Mouse (Mus musculus): Measurements from ENCODE around the gene Palmd. TPM values are rescaled to one million over a fixed set of nuclear protein-coding genes. Genes with fewer than 3 reads are reported as not detected.

Palmd gene
- polyA plus RNA-seq, 1 experiment, result 0.11 TPM

DNA sequence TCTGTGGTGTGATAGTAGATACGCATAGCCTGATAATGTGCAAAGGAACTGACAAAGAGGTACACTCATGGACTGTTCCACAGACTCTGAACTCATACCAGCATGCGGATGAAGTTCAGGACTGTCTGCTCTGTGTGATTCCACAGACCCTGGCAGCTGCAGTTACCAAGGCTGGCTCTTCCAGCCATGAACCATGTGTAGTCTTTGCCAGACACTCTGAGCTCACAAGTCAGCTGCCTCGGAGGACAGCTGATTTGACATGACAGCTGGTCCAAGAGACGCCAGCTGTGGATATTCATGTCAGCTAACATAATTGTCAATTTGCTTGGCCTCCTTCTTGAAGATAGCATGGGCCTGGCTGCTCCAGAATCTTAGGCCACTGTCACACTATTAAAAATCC is 39.8 kb downstream of the Palmd start:
- TF ChIP-seq CTCF (IDR thresholded peaks at IDR 0.05; ENCODE audit: extremely low read depth, insufficient read length, insufficient replicate concordance, low read depth, low read length) (no peak), POLR2A (IDR thresholded peaks at IDR 0.05; ENCODE audit: low read depth, low read length) (no peak)
- Histone ChIP-seq H3K4me3 (ENCODE audit: low read depth, low read length) (no peak overlapping the region), H3K27me3 (ENCODE audit: control insufficient read depth, insufficient read depth, low read length) (no peaks in the 10 kb centered on the region), H3K27ac (ENCODE audit: insufficient read depth, low read depth, low read length) (no peak overlapping the region), H3K4me1 (ENCODE audit: control insufficient read depth, insufficient read depth, insufficient read length, low read length) (no peaks in the 10 kb centered on the region), H3K36me3 (ENCODE audit: control insufficient read depth, insufficient read depth, low read length) (no peaks in the 10 kb centered on the region)
- whole genome bisulfite sequencing, result 83% methylated on average over 4 of the region's 4 CpGs

DNA sequence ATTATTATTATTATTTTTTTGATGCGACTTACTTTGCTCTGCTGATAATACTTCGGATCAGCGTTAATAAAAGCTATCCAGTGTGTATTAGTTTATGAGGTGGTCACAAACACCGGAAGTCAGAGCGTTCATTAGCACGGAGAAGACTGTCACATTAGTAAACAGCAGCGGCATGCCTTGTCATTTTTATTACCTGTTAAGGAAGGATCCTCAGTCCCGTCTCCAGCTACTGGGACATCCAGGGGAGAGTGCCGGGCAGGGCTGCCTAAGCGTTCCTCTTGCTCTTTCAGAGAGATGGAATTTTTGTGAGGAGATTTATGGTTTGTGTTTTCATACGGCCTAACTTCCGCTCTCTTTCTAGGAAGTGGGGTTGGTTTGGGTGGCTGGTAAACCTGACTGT is 45.7 kb downstream of the Palmd start:
- H3K27ac ChIP-seq (ENCODE audit: insufficient read depth, low read depth, low read length), result no peak overlapping the region
- H3K27me3 ChIP-seq (ENCODE audit: control insufficient read depth, insufficient read depth, low read length), result no peaks in the 10 kb centered on the region; the same call in 1 of the 2 replicates
- H3K4me3 ChIP-seq (ENCODE audit: low read depth, low read length), result no peak overlapping the region
- 56% methylated on average over 12 of the region's 12 CpGs for WGBS
- TF ChIP-seq CTCF (IDR thresholded peaks at IDR 0.05; ENCODE audit: extremely low read depth, insufficient read length, insufficient replicate concordance, low read depth, low read length) (no peak), POLR2A (IDR thresholded peaks at IDR 0.05; ENCODE audit: low read depth, low read length) (no peak)
- no peaks in the 10 kb centered on the region for H3K36me3 ChIP-seq (ENCODE audit: control insufficient read depth, insufficient read depth, low read length)
- no peaks in the 10 kb centered on the region for H3K4me1 ChIP-seq (ENCODE audit: control insufficient read depth, insufficient read depth, insufficient read length, low read length)

DNA sequence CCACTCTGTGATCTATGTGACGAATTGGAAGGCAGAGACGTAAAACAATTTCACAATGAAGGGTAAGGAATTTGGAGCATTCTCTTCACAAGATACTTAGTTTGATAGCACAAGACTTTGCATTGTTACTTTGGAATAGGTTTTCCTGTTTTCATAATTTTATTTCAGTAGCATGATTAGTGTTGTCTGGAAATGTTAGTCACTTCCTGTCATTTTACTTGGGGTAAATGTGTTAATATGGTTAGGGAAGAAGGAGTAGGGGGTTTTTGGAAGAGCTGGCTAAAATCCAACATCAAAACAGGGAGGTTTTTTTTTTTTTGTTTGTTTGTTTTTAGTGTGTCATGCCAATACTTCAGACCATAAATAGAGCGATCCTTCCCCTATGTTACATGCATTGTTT is 47.3 kb downstream of the Palmd start:
- no peak overlapping the region for H3K27ac ChIP-seq (ENCODE audit: insufficient read depth, low read depth, low read length)
- H3K4me3 ChIP-seq (ENCODE audit: low read depth, low read length), result no peak overlapping the region
- 84% methylated on average over 3 of the region's 3 CpGs for WGBS
- no peak for TF ChIP-seq POLR2A (IDR thresholded peaks at IDR 0.05; ENCODE audit: low read depth, low read length)
- TF ChIP-seq CTCF (IDR thresholded peaks at IDR 0.05; ENCODE audit: extremely low read depth, insufficient read length, insufficient replicate concordance, low read depth, low read length), result no peak
- H3K36me3 ChIP-seq (ENCODE audit: control insufficient read depth, insufficient read depth, low read length), result no peaks in the 10 kb centered on the region
- no peaks in the 10 kb centered on the region for H3K4me1 ChIP-seq (ENCODE audit: control insufficient read depth, insufficient read depth, insufficient read length, low read length)
- H3K27me3 ChIP-seq (ENCODE audit: control insufficient read depth, insufficient read depth, low read length), result no peaks in the 10 kb centered on the region; the same call in 1 of the 2 replicates

DNA sequence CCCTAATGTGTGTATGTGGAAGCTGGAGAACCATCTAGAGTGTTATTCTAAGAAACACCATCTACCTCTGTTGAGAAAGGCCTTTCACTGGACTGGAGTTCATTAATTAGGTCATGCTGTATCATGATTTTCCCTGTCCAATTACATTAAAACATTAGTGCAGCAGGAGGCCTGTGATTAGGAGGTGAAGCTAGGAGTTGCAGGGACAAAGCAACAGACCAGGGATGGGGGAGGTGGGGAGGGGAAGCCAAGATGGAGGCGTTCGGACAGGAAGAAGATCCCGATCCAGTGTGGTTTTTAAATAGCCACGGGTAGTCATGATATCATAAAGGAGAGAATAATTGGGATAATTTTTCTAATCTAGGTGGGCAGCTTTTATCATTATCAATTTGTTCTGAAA is 51.8 kb downstream of the Palmd start:
- Histone ChIP-seq H3K27ac (ENCODE audit: insufficient read depth, low read depth, low read length) (no peak overlapping the region), H3K27me3 (ENCODE audit: control insufficient read depth, insufficient read depth, low read length) (no peaks in the 10 kb centered on the region), H3K36me3 (ENCODE audit: control insufficient read depth, insufficient read depth, low read length) (no peaks in the 10 kb centered on the region), H3K4me1 (ENCODE audit: control insufficient read depth, insufficient read depth, insufficient read length, low read length) (no peaks in the 10 kb centered on the region), H3K4me3 (ENCODE audit: low read depth, low read length) (no peak overlapping the region)
- 90% methylated on average over 4 of the region's 4 CpGs for WGBS
- TF ChIP-seq CTCF (IDR thresholded peaks at IDR 0.05; ENCODE audit: extremely low read depth, insufficient read length, insufficient replicate concordance, low read depth, low read length), result no peak
- TF ChIP-seq POLR2A (IDR thresholded peaks at IDR 0.05; ENCODE audit: low read depth, low read length), result no peak

DNA sequence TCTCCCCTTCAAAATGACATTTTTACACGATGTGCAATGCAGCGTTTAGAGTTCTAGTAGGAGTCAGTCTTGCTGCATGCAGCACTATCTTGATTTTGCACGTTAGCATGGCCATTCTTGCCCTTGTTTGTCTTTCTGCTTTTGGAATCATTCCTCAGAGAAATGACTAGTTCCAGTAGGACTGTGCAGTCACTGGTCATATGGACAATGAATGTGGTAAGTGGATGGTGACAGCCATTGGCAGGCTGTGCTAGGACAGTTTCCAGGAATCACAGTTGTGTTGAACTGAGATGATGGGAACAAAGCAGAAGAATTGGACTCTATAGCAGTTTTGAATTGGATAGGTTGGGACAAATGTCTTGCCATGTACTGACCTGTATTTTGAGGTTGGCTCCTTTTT is 53.9 kb downstream of the Palmd start:
- TF ChIP-seq CTCF (IDR thresholded peaks at IDR 0.05; ENCODE audit: extremely low read depth, insufficient read length, insufficient replicate concordance, low read depth, low read length) (no peak), POLR2A (IDR thresholded peaks at IDR 0.05; ENCODE audit: low read depth, low read length) (no peak)
- H3K4me1 ChIP-seq (ENCODE audit: control insufficient read depth, insufficient read depth, insufficient read length, low read length), result no peaks in the 10 kb centered on the region
- no peaks in the 10 kb centered on the region for H3K36me3 ChIP-seq (ENCODE audit: control insufficient read depth, insufficient read depth, low read length)
- 62% methylated on average over 3 of the region's 3 CpGs for WGBS
- no peaks in the 10 kb centered on the region for H3K27me3 ChIP-seq (ENCODE audit: control insufficient read depth, insufficient read depth, low read length)
- no peak overlapping the region for H3K4me3 ChIP-seq (ENCODE audit: low read depth, low read length)
- no peak overlapping the region for H3K27ac ChIP-seq (ENCODE audit: insufficient read depth, low read depth, low read length)

DNA sequence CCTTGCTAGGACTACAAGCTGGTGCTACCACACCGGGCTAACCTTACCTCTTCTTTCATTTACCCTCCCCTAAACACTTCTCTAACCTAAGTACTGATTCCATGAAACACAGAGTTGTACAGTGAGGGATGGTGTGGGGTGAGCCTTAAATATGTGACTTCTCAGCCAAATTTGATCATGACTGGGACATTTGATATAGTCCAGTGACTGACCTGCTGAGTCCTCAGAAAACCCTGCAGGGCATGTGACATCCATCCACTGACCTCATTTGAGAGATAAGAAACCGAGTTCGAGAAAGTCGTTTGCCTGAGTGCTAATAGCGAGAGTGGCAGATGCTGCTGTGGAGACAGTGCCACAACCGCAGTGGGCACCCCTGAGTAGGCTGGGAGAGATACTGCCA is 54.4 kb downstream of the Palmd start:
- Histone ChIP-seq H3K36me3 (ENCODE audit: control insufficient read depth, insufficient read depth, low read length) (no peaks in the 10 kb centered on the region), H3K4me3 (ENCODE audit: low read depth, low read length) (no peak overlapping the region), H3K27me3 (ENCODE audit: control insufficient read depth, insufficient read depth, low read length) (no peaks in the 10 kb centered on the region), H3K4me1 (ENCODE audit: control insufficient read depth, insufficient read depth, insufficient read length, low read length) (no peaks in the 10 kb centered on the region), H3K27ac (ENCODE audit: insufficient read depth, low read depth, low read length) (no peak overlapping the region)
- TF ChIP-seq POLR2A (IDR thresholded peaks at IDR 0.05; ENCODE audit: low read depth, low read length) (no peak), CTCF (IDR thresholded peaks at IDR 0.05; ENCODE audit: extremely low read depth, insufficient read length, insufficient replicate concordance, low read depth, low read length) (no peak)
- WGBS, result 79% methylated on average over 6 of the region's 6 CpGs

DNA sequence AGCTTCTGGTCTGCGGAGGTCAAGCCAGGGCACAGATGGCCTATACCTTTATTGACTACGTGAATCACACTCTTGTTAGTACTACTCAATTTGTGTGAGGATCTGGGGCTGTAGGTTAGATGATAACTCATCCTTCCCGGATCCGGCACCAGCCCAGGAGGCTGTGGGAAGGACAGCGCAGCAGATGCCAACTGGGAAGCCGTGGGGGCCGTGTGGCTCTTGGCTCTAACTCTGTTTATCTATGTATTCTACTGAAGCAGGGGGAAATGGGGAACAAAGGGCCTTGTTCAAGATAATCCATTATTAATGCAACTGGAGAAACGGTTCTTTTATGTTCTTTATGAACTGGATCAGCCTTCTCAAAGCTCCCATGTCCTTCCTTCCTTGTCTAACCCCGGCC is 62.2 kb downstream of the Palmd start:
- peaks cover 16% of the 10 kb centered on the region for H3K36me3 ChIP-seq (ENCODE audit: control insufficient read depth, insufficient read depth, low read length)
- TF ChIP-seq CTCF (IDR thresholded peaks at IDR 0.05; ENCODE audit: extremely low read depth, insufficient read length, insufficient replicate concordance, low read depth, low read length), result no peak
- no peak for TF ChIP-seq POLR2A (IDR thresholded peaks at IDR 0.05; ENCODE audit: low read depth, low read length)
- H3K27me3 ChIP-seq (ENCODE audit: control insufficient read depth, insufficient read depth, low read length), result no peaks in the 10 kb centered on the region
- H3K4me1 ChIP-seq (ENCODE audit: control insufficient read depth, insufficient read depth, insufficient read length, low read length), result no peaks in the 10 kb centered on the region
- no peak overlapping the region for H3K4me3 ChIP-seq (ENCODE audit: low read depth, low read length)
- 82% methylated on average over 9 of the region's 9 CpGs for WGBS
- H3K27ac ChIP-seq (ENCODE audit: insufficient read depth, low read depth, low read length), result no peak overlapping the region

DNA sequence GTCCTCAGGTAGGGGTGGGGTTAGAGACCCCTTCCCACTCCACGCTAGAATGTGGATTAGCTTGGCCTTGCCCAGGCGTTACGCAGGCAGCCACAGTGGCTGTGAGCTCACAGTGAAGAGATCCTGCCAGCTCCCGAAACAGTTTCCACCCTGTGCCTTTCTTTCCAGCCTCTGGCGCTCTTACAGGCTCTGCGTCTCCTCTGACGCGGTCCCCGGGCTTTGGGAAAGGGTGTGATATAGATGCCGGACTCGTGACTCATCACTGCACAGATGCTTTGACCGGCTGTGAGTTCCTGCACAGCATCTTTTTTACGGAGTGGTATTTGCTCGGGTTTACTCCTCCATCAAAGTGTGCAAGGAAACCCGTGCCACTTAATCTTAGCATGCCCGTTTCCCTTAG is 62.9 kb downstream of the Palmd start:
- Histone ChIP-seq H3K36me3 (ENCODE audit: control insufficient read depth, insufficient read depth, low read length) (peaks cover 21% of the 10 kb centered on the region), H3K27ac (ENCODE audit: insufficient read depth, low read depth, low read length) (no peak overlapping the region), H3K4me3 (ENCODE audit: low read depth, low read length) (no peak overlapping the region), H3K4me1 (ENCODE audit: control insufficient read depth, insufficient read depth, insufficient read length, low read length) (no peaks in the 10 kb centered on the region), H3K27me3 (ENCODE audit: control insufficient read depth, insufficient read depth, low read length) (no peaks in the 10 kb centered on the region)
- TF ChIP-seq CTCF (IDR thresholded peaks at IDR 0.05; ENCODE audit: extremely low read depth, insufficient read length, insufficient replicate concordance, low read depth, low read length) (no peak), POLR2A (IDR thresholded peaks at IDR 0.05; ENCODE audit: low read depth, low read length) (no peak)
- WGBS, result 90% methylated on average over 16 of the region's 16 CpGs
